Mouse (Mus musculus) E14TG2a.4 (cell line): ENCODE measurements around the gene Col8a1.

Experiments used
- CTCF ChIP-seq: conservative IDR thresholded peaks from 2 replicates; pipeline ENCODE4 v1.5.1; 2014; ENCODE audit warnings: low read length
- NANOG ChIP-seq: IDR thresholded peaks from 2 replicates; pipeline ENCODE4 v1.6.1; 2014; ENCODE audit warnings: borderline replicate concordance, low read length, mixed read lengths

GRCm38 (mm10) chr16:57718982-57719381 lies 35.6 kb downstream of the Col8a1 start:
- TF ChIP-seq CTCF, result no peak
- TF ChIP-seq NANOG, result no peak
